15 mouse cellular contexts compared by ENCODE assay signal in genomic region chr13:112695526-112696240, GRCm38 (mm10). TPM values are rescaled to one million over a fixed set of nuclear protein-coding genes. Genes with fewer than 3 reads are reported as not detected.
A peak's percentile ranks its signal among the peaks of the same experiment; 100 is the strongest.
DNase-seq lines count a peak whose midpoint lies in the region; ATAC-seq lines count a peak whose summit lies in the region.
"Had no signal": no experiment of that assay in that cellular context is flagged by ENCODE, and none has a peak within 500 bp of the region (broad histone marks: within the 10 kb centered on the region; RNA-seq: fewer than 3 reads in every experiment).

No protein-coding gene starts in this region.

- ATAC-seq in neural tube, embryonic 15.5 days (ENCODE audit: low FRiP score), result peak; percentile 47; the same call in 1 of the 2 replicates
- ATAC-seq: intestine, postnatal 0 days; liver, embryonic 12.5 days had no signal

- WGBS in neural tube, embryonic 15.5 days, result 96% methylated on average over 8 of the region's 8 CpGs

- DNase-seq in neural tube, embryonic 10.5 days (ENCODE audit: extremely low spot score, low spot score), result no peak
- peak; percentile 17 for DNase-seq in ZHBTc4 (ENCODE audit: low read depth, low spot score)
- no peak for DNase-seq in ovary, postnatal 10 days (ENCODE audit: low spot score)
- DNase-seq in kidney, adult 8-10 months, result no peak
- DNase-seq in frontal cortex, adult 2 months (ENCODE audit: extremely low spot score in 1 of 2, low spot score in 1 of 2), result no peak
- DNase-seq: cerebellum, adult 18-20 months; heart, adult 11 months; kidney, postnatal 14 days; thymus, adult 18-20 months had no signal

- H3K4me1 ChIP-seq in neural tube, embryonic 15.5 days, result no peaks in the 10 kb centered on the region
- peaks cover 5% of the 10 kb centered on the region; the same call in 1 of the 2 replicates for H3K4me1 ChIP-seq in megakaryocyte, embryonic 14.5 days
- H3K4me1 ChIP-seq: midbrain, embryonic 12.5 days had no signal

- H3K4me3 ChIP-seq in neural tube, embryonic 15.5 days (replicated peaks), result no peak overlapping the region
- H3K4me3 ChIP-seq in megakaryocyte, embryonic 14.5 days (replicated peaks), result peak overlapping the region; percentile 47
- H3K4me3 ChIP-seq: erythroblast, embryonic 14.5 days; liver, embryonic 12.5 days; midbrain, embryonic 12.5 days had no signal

- H3K4me2 ChIP-seq in neural tube, embryonic 15.5 days, result no peak overlapping the region
- H3K4me2 ChIP-seq: liver, embryonic 12.5 days; midbrain, embryonic 12.5 days had no signal

- H3K9ac ChIP-seq in neural tube, embryonic 15.5 days (replicated peaks), result no peak overlapping the region
- H3K9ac ChIP-seq: liver, embryonic 12.5 days; midbrain, embryonic 12.5 days had no signal

- peaks cover 29% of the 10 kb centered on the region for H3K36me3 ChIP-seq in neural tube, embryonic 15.5 days
- H3K36me3 ChIP-seq in megakaryocyte, embryonic 14.5 days (replicated peaks; ENCODE audit: low read length), result peaks cover 52% of the 10 kb centered on the region

- no peaks in the 10 kb centered on the region for H3K27me3 ChIP-seq in neural tube, embryonic 15.5 days (replicated peaks)
- H3K27me3 ChIP-seq in megakaryocyte, embryonic 14.5 days (replicated peaks), result no peaks in the 10 kb centered on the region
- H3K27me3 ChIP-seq: liver, embryonic 12.5 days; midbrain, embryonic 12.5 days had no signal

- no peaks in the 10 kb centered on the region for H3K9me3 ChIP-seq in neural tube, embryonic 15.5 days (replicated peaks)
- peaks cover 6% of the 10 kb centered on the region for H3K9me3 ChIP-seq in megakaryocyte, embryonic 14.5 days

- no peak overlapping the region for H3K27ac ChIP-seq in neural tube, embryonic 15.5 days (replicated peaks)
- H3K27ac ChIP-seq: liver, embryonic 12.5 days; midbrain, embryonic 12.5 days had no signal

RNA-seq across cellular contexts. Expression of gene Slc38a9, which starts 35.1 kb away (rescaled TPM):
- 22.6 and 25.1 TPM in 2 replicates for polyA plus RNA-seq in neural tube, embryonic 15.5 days (2015; fragmentation: Nextera tagmentation; extraction: Ambion mirVana)
- polyA plus RNA-seq in megakaryocyte, embryonic 14.5 days (2012; ENCODE audit: insufficient read depth, low replicate concordance), result 1.1 and 2.7 TPM in 2 replicates
- 22.7 and 23.9 TPM in 2 replicates for polyA plus RNA-seq in frontal cortex, adult 2 months (2012; rRNA removed)

RNA-seq across cellular contexts. Expression of gene Ddx4, which starts 43.4 kb away (rescaled TPM):
- 0.88 and 1.1 TPM in 2 replicates for polyA plus RNA-seq in neural tube, embryonic 15.5 days (2015; fragmentation: Nextera tagmentation; extraction: Ambion mirVana)
- not detected in 2 replicates for polyA plus RNA-seq in megakaryocyte, embryonic 14.5 days (2012; ENCODE audit: insufficient read depth, low replicate concordance)
- polyA plus RNA-seq in frontal cortex, adult 2 months (2012; rRNA removed), result 2.9 and 3.2 TPM in 2 replicates
- polyA plus RNA-seq: erythroblast, embryonic 14.5 days had no signal
